Mouse (Mus musculus): Measurements from ENCODE around the gene Gm13420. TPM values are rescaled to one million over a fixed set of nuclear protein-coding genes. Genes with fewer than 3 reads are reported as not detected.
"Not testable (repeated sequence)": the region's sequence is repeated elsewhere in the genome, so short reads cannot be mapped to it uniquely, and the experiment has no call there.

The Gm13420 gene
- not detected for total RNA-seq (2021)
- long read RNA-seq, experiment 1: 0 reads
- long read RNA-seq, experiment 2: 0 reads

GRCm38 (mm10) chr2:29751497-29751896 lies at the start of gene Gm13420:
Gm13420 (minus strand) TSS chr2:29751685.
- no peak for DNase-seq

- DNase-seq: no peak
Observed at GRCm38 (mm10) chr2:29792772-29793487, 41.4 kb upstream of the Gm13420 start.

GRCm38 (mm10) chr2:29787937-29788681 lies 36.6 kb upstream of the Gm13420 start, which contains the start of gene Trub2:
Trub2 (minus strand) TSS chr2:29788502.
- peak; percentile 83 for DNase-seq

GRCm38 (mm10) chr2:29787104-29787917 lies 35.8 kb upstream of the Gm13420 start, which contains the start of gene Coq4:
Coq4 (plus strand) TSS chr2:29787493.
- peak; percentile 82 for DNase-seq

- DNase-seq: no peak
Observed at GRCm38 (mm10) chr2:29784290-29784689, 32.8 kb upstream of the Gm13420 start.

- DNase-seq: not testable (repeated sequence)
Observed at GRCm38 (mm10) chr2:29781256-29781655, 29.8 kb upstream of the Gm13420 start.

- DNase-seq: no peak
Observed at GRCm38 (mm10) chr2:29773323-29773722, 21.8 kb upstream of the Gm13420 start.

GRCm38 (mm10) chr2:29771611-29772461 lies 20.4 kb upstream of the Gm13420 start:
- no peak for DNase-seq

GRCm38 (mm10) chr2:29770162-29770561 lies 18.7 kb upstream of the Gm13420 start:
- no peak for DNase-seq

GRCm38 (mm10) chr2:29768901-29769300 lies 17.4 kb upstream of the Gm13420 start:
- DNase-seq: no peak

- no peak for DNase-seq
Observed at GRCm38 (mm10) chr2:29767976-29768709, 16.7 kb upstream of the Gm13420 start.

GRCm38 (mm10) chr2:29764831-29765230 lies 13.3 kb upstream of the Gm13420 start:
- no peak for DNase-seq

GRCm38 (mm10) chr2:29755693-29756092 lies 4.2 kb upstream of the Gm13420 start:
- no peak for DNase-seq

- DNase-seq: no peak
Observed at GRCm38 (mm10) chr2:29752397-29752796, 912 bp upstream of the Gm13420 start.

GRCm38 (mm10) chr2:29748499-29748898 lies 3.0 kb downstream of the Gm13420 start:
- no peak for DNase-seq

- no peak for DNase-seq
Observed at GRCm38 (mm10) chr2:29747852-29748251, 3.6 kb downstream of the Gm13420 start.

GRCm38 (mm10) chr2:29747188-29747782 lies 4.2 kb downstream of the Gm13420 start:
- DNase-seq: no peak

GRCm38 (mm10) chr2:29744256-29744655 lies 7.2 kb downstream of the Gm13420 start:
- no peak for DNase-seq

- no peak for DNase-seq
Observed at GRCm38 (mm10) chr2:29741207-29741606, 10.3 kb downstream of the Gm13420 start.

GRCm38 (mm10) chr2:29739368-29739767 lies 12.1 kb downstream of the Gm13420 start:
- no peak for DNase-seq
